Mouse (Mus musculus) gastrocnemius, postnatal 14 days (tissue): ENCODE data around the gene Vars. TPM values are rescaled to one million over a fixed set of nuclear protein-coding genes. Genes with fewer than 3 reads are reported as not detected.

Source experiments
- DNase-seq: peaks from one replicate; pipeline ENCODE4 v3.0.0; 2021; ENCODE audit warnings: mixed read lengths
- intact Hi-C: fragments of 180-260 bp; cut with DNase I; formaldehyde crosslinking; loops from one replicate; pipeline ENCODE4 v1.15.1; 2025; ENCODE audit warnings: low total_unique reads
- total RNA-seq, 2 experiments: library from RNA; stranded (reverse); gene quantifications; 2 replicates each; pipeline ENCODE4 v1.2.3; 2021

Vars gene
- total RNA-seq, 2 experiments from 2014 or later, result 26.8 to 29.2 TPM

DNA sequence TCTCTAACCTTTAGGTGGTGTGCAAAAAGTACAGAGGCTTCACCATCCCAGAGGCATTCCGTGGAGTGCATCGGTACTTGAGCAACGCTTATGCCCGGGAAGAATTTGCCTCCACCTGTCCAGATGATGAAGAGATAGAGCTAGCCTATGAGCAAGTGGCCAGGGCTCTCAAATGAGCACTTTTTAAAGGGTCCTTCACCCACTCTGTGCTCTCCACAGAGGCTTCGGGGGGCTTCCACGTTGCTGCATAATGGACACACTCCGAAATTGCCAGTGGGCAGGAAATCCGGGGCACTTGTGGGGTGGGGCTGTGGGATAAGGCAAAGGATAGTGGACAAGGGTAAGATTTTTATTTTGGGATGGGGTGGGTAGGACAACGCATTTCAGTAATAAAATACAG is 57.5 kb downstream of the Vars start:
- intact Hi-C loops, result loop anchor here (2.0 kb wide), 1 partner anchor 38 kb away; no protein-coding TSS in a partner anchor
- DNase-seq, result no peak

DNA sequence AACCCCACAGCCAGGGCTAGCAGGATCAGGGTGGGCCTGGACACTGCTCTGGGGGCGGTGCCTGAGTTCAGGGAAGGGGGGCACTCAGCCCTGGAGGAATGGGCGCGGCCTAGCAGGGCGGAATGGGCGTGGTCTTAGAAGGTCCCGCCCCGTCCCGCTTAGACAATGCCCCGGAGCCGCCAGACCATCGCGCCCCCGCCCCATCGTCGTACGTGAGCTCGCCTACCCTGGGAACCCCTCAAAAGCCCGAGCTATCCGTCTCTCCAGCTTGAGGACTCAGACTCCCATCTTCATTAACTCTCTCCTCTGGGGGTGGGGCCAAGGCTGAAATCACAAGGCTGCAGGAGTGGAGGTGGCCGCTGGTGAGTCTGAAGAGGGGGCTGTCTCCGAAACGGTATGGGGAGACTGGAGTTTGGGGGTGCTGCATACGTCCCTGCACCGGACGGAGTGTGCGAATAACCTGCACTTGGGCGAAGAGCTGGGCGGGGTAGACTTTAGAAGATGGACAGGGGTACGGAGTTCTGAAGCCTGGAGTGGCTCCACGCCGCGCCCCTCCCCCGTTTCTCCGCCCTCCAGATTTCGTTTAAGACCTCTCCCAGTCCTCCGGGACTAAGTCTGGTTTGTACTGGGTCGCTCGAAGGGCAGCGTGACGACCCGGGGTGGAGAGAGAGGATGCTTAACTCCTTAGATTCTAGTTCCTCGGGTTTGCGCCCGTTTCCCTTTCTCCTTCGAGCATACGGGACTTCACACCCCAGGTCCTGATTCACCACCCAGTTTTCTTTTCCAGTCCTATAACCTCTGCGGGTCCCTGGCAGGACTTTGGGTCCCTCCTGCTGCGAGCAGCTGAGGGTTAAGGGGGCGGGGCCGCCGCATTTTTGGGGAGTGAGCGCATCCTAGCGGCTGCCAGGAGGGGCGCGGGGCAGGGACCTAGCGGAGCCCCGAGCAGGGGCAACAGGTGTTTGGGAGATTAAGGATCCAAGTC is 58.4 kb downstream of the Vars start, which contains the start of gene Ddah2:
TSS of gene Ddah2 (plus strand) at position 125 of the 982 bp plus-strand sequence.
- intact Hi-C loops, result loop anchor here (2.0 kb wide), 1 partner anchor 38 kb away; no protein-coding TSS in a partner anchor
- peak; percentile 93 for DNase-seq

DNA sequence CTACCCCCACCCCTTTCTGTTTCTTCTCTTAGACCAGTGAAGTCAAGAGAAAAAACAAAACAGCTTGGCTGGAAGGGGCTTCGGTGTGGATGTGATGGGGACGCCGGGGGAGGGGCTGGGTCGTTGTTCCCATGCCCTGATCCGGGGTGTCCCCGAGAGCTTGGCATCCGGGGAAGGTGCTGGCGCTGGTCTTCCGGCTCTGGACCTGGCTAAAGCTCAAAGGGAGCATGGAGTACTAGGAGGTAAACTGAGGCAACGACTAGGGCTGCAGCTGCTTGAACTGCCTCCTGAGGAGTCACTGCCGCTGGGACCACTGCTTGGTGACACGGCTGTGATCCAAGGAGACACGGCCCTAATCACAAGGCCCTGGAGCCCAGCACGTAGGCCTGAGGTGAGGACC is 59.3 kb downstream of the Vars start:
- intact Hi-C loops, result no loop called here
- no peak for DNase-seq

DNA sequence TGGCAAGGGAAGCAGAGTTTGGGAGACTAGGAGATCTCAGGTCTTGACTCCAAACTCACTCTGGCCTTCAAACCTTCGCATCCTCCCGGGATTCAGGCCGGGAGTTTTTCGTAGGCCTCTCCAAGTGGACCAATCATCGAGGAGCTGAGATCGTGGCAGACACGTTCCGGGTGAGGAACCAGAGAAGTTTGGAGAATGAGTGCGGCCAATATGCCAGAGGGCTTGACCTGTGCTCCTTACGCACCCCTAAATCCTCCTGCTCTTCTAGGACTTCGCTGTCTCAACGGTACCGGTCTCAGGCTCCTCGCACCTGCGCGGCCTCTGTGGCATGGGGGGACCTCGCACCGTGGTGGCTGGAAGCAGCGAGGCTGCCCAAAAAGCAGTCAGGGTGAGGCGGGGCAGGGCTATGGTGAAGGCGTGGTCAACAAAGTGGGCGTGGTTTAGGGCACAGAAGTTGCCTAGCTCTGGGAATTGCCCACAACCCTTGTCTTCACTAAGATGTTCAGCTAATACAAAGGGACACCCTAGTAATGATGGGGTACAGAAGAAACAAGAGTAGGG is 60.0 kb downstream of the Vars start:
- no peak for DNase-seq
- intact Hi-C loops, result no loop called here

DNA sequence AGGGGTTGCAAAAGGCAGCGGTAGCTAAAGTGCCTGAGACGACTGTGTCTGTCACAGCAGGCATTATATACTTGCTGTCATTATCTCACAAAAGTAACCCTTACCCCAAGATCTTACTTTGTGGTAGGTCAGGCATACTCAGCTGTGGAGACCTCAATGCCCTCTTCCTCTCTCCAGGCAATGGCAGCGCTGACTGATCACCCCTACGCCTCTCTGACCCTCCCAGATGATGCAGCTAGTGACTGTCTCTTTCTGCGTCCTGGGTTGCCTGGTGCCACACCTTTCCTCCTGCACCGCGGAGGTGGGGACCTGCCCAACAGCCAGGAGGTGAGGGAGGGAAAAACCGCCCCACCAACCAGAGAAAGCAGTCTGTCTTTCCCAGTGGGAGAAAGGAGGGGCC is 60.5 kb downstream of the Vars start:
- intact Hi-C loops, result no loop called here
- DNase-seq, result no peak

DNA sequence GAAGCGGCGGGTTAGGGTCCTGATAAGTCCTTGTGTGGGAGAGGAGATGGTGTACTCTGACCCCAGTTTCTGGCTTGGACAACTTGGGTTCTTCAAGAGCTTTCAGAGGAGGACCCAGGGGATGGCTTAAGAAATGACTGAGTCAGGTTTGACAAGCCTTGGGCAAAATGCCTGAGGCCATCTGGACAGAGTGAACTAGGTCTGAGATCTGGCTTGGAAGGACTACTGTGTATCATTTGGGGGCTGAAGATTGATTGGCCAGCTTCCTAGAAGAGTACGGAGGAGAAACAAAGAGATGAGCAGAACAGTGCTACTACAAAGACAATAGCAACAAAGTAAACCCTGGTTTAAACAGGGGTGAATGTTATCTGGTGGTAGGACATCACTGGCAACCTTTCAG is 62.7 kb downstream of the Vars start:
- intact Hi-C loops, result no loop called here
- no peak for DNase-seq

DNA sequence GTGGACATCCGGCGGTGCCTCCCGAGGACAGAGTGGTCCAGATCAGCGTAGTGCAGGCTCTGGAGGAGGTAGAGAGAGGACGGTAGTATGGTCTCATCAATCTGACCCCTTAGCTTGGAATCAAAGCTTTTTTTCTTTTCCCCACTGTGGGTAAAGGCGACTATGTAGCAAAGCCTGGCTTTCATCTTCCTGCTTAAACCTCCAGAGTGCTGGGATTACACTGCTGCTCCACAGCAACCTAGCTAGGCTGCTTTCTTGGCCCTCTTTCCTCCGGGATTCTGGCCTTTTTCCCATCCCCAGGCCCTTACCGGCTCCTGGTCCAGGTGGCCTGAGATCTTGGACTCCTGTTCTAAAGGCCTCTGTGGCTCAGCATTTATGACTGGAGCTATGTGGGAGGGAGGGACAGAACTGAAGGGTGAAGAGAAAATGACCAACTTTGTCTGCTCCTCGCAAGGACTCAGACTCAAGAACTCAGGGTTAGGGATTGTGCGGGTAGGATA is 63.6 kb downstream of the Vars start:
- intact Hi-C loops, result no loop called here
- no peak for DNase-seq

DNA sequence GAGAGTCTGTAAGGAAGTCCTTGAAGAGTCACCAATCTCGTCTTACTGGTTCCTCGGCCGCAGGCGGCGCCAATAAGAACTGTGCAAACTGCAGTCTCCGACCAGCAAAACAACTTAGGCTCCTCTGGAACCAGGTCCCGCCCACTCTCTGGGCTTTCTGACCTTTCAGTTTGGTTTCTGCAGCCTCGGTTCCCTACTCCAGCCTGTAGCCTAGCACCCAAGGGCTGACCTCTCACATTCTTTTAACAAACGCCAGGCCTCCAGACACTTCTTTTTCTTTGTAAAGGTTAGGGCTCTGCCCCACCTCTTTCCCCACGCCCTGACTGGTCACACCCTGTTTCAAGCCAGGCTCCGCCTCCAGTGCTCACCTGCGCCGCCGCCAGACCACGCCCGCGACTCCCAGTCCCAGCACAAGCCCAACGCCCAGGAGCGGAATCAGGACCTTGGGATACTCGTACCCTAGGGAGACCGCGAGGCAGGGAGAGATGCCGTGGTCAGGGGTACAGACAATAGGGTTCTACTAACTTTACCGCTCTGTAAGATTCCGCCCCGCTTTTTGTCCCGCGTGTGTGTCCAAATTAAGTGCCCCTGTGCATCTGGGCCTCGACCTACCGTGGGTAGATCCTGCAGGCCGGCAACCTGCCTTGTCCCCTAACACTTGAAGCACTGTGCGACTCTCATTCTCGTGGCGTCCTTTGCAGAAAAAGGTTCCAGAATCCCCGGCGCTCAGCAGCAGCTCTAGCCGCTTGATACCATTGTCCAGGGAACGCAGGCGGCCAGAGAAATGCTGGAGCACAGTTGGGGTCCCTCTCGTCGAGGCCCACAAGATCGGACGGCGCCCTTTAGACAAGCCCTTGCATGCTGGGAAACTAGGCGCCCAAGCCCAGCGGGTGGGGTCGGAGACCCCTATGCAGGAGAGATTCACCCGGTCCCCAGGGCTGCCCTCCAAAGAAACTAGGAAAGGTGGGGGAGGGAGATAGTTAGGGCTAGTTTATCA is 64.5 kb downstream of the Vars start, which contains the start of gene Ly6g6c:
TSS of gene Ly6g6c (plus strand) at position 438 of the 997 bp plus-strand sequence.
- intact Hi-C loops, result no loop called here
- peak; percentile 51 for DNase-seq

Other genes with a start within 250 kb of the Vars start
- under 1 TPM in 1 of 2 experiments, not detected in 1; 0.21 TPM for gene Cyp21a1, start 196.4 kb upstream of the Vars start, total RNA-seq
- 1 to 10 TPM; 6.8 to 7.2 TPM for gene Stk19, start 164.0 kb upstream of the Vars start, total RNA-seq
- 10 to 100 TPM in 1 of 2 experiments, 1 to 10 TPM in 1; 9.3 to 13.0 TPM for gene Dxo, start 164.0 kb upstream of the Vars start, total RNA-seq
- 10 to 100 TPM; 17.4 to 17.8 TPM for gene Skiv2l, start 150.8 kb upstream of the Vars start, total RNA-seq
- 10 to 100 TPM in 1 of 2 experiments, 1 to 10 TPM in 1; 9.7 to 13.4 TPM for gene Nelfe, start 150.6 kb upstream of the Vars start, total RNA-seq
- 1 to 10 TPM in 1 of 2 experiments, under 1 TPM in 1; 0.75 to 1.9 TPM for gene Cfb, start 138.5 kb upstream of the Vars start, total RNA-seq
- 1 to 10 TPM; 3.4 to 5.1 TPM for gene Zbtb12, start 121.5 kb upstream of the Vars start, total RNA-seq
- gene Gm20547, start 118.9 kb upstream of the Vars start, total RNA-seq, result not detected
- gene C2, start 102.7 kb upstream of the Vars start, total RNA-seq, result 1 to 10 TPM; 1.8 to 3.1 TPM
- gene Ehmt2, start 102.5 kb upstream of the Vars start, total RNA-seq, result 10 to 100 TPM; 29.4 to 32.2 TPM
- gene Slc44a4, start 86.5 kb upstream of the Vars start, total RNA-seq, result under 1 TPM in 1 of 2 experiments, not detected in 1; 0.09 TPM
- 1 to 10 TPM; 8.0 to 8.3 TPM for gene Neu1, start 69.7 kb upstream of the Vars start, total RNA-seq
- 1 to 10 TPM; 2.6 to 5.9 TPM for gene Hspa1b, start 41.7 kb upstream of the Vars start, total RNA-seq
- not detected for gene Gm20481, start 31.1 kb upstream of the Vars start, total RNA-seq
- gene Hspa1a, start 28.8 kb upstream of the Vars start, total RNA-seq, result 1 to 10 TPM; 3.8 to 6.8 TPM
- gene Hspa1l, start 28.3 kb upstream of the Vars start, total RNA-seq, result 10 to 100 TPM; 11.6 to 14.8 TPM
- gene Lsm2, start 19.1 kb upstream of the Vars start, total RNA-seq, result 10 to 100 TPM; 19.5 to 20.1 TPM
- gene Vwa7, start 15.6 kb downstream of the Vars start, total RNA-seq, result 1 to 10 TPM; 3.7 to 3.9 TPM
- gene Sapcd1, start 27.0 kb downstream of the Vars start, total RNA-seq, result 1 to 10 TPM in 1 of 2 experiments, under 1 TPM in 1; 0.38 to 1.5 TPM
- gene Msh5, start 45.8 kb downstream of the Vars start, total RNA-seq, result under 1 TPM; 0.84 to 0.94 TPM
- gene Clic1, start 49.0 kb downstream of the Vars start, total RNA-seq, result 10 to 100 TPM; 28.3 to 32.5 TPM
- 10 to 100 TPM; 23.4 to 32.2 TPM for gene Ddah2, start 58.0 kb downstream of the Vars start, total RNA-seq
- not detected for gene Ly6g6c, start 64.4 kb downstream of the Vars start, total RNA-seq
- not detected for gene Mpig6b, start 65.2 kb downstream of the Vars start, total RNA-seq
- not detected for gene Ly6g6e, start 75.9 kb downstream of the Vars start, total RNA-seq
- gene Ly6g6d, start 77.1 kb downstream of the Vars start, total RNA-seq, result under 1 TPM; 0.64 TPM
- gene Ly6g6f, start 84.6 kb downstream of the Vars start, total RNA-seq, result not detected
- gene Abhd16a, start 88.3 kb downstream of the Vars start, total RNA-seq, result 10 to 100 TPM; 52.8 to 58.5 TPM
- not detected for gene Ly6g5c, start 107.3 kb downstream of the Vars start, total RNA-seq
- gene Ly6g5b, start 114.4 kb downstream of the Vars start, total RNA-seq, result under 1 TPM; 0.27 to 0.37 TPM
- gene Gpank1, start 120.5 kb downstream of the Vars start, total RNA-seq, result 1 to 10 TPM; 7.0 to 7.9 TPM
- 100 to 1,000 TPM; 156 to 166 TPM for gene Csnk2b, start 121.1 kb downstream of the Vars start, total RNA-seq
- 10 to 100 TPM; 14.4 to 16.1 TPM for gene D17H6S53E, start 125.4 kb downstream of the Vars start, total RNA-seq
- gene Apom, start 131.1 kb downstream of the Vars start, total RNA-seq, result not detected
- gene Bag6, start 134.2 kb downstream of the Vars start, total RNA-seq, result 100 to 1,000 TPM; 193 to 200 TPM
- 100 to 1,000 TPM; 102 to 118 TPM for gene Prrc2a, start 163.9 kb downstream of the Vars start, total RNA-seq
- under 1 TPM; 0.71 to 0.90 TPM for gene Aif1, start 175.1 kb downstream of the Vars start, total RNA-seq
- gene Lst1, start 187.5 kb downstream of the Vars start, total RNA-seq, result 1 to 10 TPM; 1.5 to 2.8 TPM
- under 1 TPM in 1 of 2 experiments, not detected in 1; 0.31 TPM for gene Ltb, start 193.5 kb downstream of the Vars start, total RNA-seq
- gene Tnf, start 201.0 kb downstream of the Vars start, total RNA-seq, result under 1 TPM; 0.24 to 0.68 TPM
- under 1 TPM; 0.42 to 0.78 TPM for gene Lta, start 204.4 kb downstream of the Vars start, total RNA-seq
- gene Gm16181, start 219.8 kb downstream of the Vars start, total RNA-seq, result not detected
- gene Atp6v1g2, start 232.7 kb downstream of the Vars start, total RNA-seq, result 1 to 10 TPM; 2.3 to 2.7 TPM
- 1 to 10 TPM; 7.6 to 7.9 TPM for gene Nfkbil1, start 234.8 kb downstream of the Vars start, total RNA-seq
- gene Ddx39b, start 240.8 kb downstream of the Vars start, total RNA-seq, result 100 to 1,000 TPM in 1 of 2 experiments, 10 to 100 TPM in 1; 85.3 to 103 TPM